Mouse (Mus musculus) forebrain, postnatal 0 days (tissue): ENCODE data around the gene Git1. TPM values are rescaled to one million over a fixed set of nuclear protein-coding genes. Genes with fewer than 3 reads are reported as not detected.
A peak's percentile ranks its signal among the peaks of the same experiment; 100 is the strongest.

Source experiments
- ATAC-seq: fragments of 200-750 bp; cut with Nextera tagmentation; 2 replicates; pipeline ENCODE4 v1.8.0; 2017; ENCODE audit warnings: mild to moderate bottlenecking, moderate library complexity
- DNase-seq: peaks from one replicate; pipeline ENCODE4 v3.0.0-alpha.2; 2015
- H3K27ac ChIP-seq: fragments of 300-500 bp; sonication (generic); 2 replicates; pipeline ENCODE4 v1.5.1; 2014; ENCODE audit warnings: low read depth, mild to moderate bottlenecking, antibody characterized with exemption, low read length, moderate library complexity, mixed read lengths
- H3K27me3 ChIP-seq: fragments of 300-500 bp; sonication (generic); 2 replicates; pipeline ENCODE4 v1.6.1; 2014; ENCODE audit warnings: mild to moderate bottlenecking, low read length, mixed read lengths; ENCODE audit not compliant: insufficient read depth
- H3K36me3 ChIP-seq: fragments of 300-500 bp; sonication (generic); 2 replicates; pipeline ENCODE4 v1.6.1; 2014; ENCODE audit warnings: mild to moderate bottlenecking, moderate library complexity; ENCODE audit not compliant: insufficient read depth
- H3K4me1 ChIP-seq: fragments of 300-500 bp; sonication (generic); 2 replicates; pipeline ENCODE4 v1.6.1; 2014; ENCODE audit warnings: antibody characterized with exemption; ENCODE audit not compliant: insufficient read depth
- H3K4me2 ChIP-seq: fragments of 300-500 bp; sonication (generic); 2 replicates; pipeline ENCODE4 v1.6.1; 2014; ENCODE audit warnings: low read depth, mild to moderate bottlenecking, moderate library complexity
- H3K4me3 ChIP-seq: fragments of 300-500 bp; sonication (generic); 2 replicates; pipeline ENCODE4 v1.5.1; 2014; ENCODE audit warnings: low read depth, low read length, mixed read lengths
- H3K9ac ChIP-seq: fragments of 300-500 bp; sonication (generic); 2 replicates; pipeline ENCODE4 v1.6.1; 2014; ENCODE audit warnings: mild to moderate bottlenecking
- H3K9me3 ChIP-seq: fragments of 300-500 bp; sonication (generic); 2 replicates; pipeline ENCODE4 v1.6.1; 2016; ENCODE audit warnings: low read length
- CTCF ChIP-seq: sonication (generic); IDR thresholded peaks from 2 replicates; pipeline ENCODE4 v1.5.1; 2016; ENCODE audit warnings: antibody characterized with exemption, control low read depth, low read depth
- WGBS: fragments of 180-500 bp; shearing (Covaris S2); extraction: QIAGEN DNeasy Blood & Tissue Kit; methylation state at CpG from one replicate; pipeline ENCODE4 v1.1.7; 2014; 5-methylcytosine and 5-hydroxymethylcytosine counted together
- polyA plus RNA-seq: library from polyadenylated mRNA; unstranded; fragments of >200 nt; fragmentation: Nextera tagmentation; extraction: Ambion mirVana; gene quantifications from 2 replicates; pipeline ENCODE4 v1.2.1, GENCODE M21; 2015
- total RNA-seq: library from RNA; depleted of rRNA; stranded (reverse); fragments of >200 nt; gene quantifications from 2 replicates; pipeline ENCODE4 v1.2.3, GENCODE M21; 2014

The Git1 gene
- total and polyA plus RNA-seq, 2 experiments from 2014 or later: 22.1 to 126 TPM

DNA sequence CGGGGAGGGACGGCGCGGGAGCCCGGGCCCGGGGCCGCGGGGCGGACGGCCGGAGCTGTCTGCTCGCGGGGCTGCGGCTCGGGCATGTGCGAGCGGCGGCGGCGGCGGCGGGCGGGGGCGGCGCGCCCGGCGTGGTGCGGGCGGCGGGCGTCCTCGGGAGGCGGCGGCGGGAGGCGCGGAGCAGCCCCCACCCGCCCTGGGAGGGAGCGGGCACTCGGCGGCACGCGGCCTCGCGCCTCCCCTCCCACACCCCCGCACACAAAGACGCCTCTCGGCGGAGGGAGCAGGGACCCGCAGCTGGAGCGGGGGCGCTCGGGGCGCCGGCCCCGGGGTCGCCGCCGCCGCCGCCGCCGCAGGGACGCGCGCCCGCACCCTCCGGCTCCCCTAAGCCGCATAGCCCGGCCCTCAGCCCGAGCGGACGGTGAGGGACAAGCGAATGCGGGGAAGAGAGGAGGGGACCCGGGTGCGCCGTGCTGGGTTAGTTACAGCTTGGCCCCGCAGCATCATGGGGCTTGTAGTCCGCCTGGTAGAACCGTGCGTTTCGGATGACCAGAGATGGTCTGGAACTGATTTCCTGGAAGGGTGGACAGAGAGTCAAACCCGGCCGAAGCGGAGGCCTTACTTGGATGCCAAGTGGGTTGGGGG is 3.6 kb upstream of the Git1 start, which contains the start of gene Ankrd13b:
TSS of gene Ankrd13b (minus strand) at position 88 of the 645 bp plus-strand sequence.
- no peaks in the 10 kb centered on the region for H3K27me3 ChIP-seq
- peak within 1 kb of the TSS; percentile 96 for H3K27ac ChIP-seq
- peaks cover 46% of the 10 kb centered on the region for H3K4me1 ChIP-seq
- no peaks in the 10 kb centered on the region for H3K36me3 ChIP-seq
- H3K9me3 ChIP-seq: no peaks in the 10 kb centered on the region
- peak within 1 kb of the TSS; percentile 98 for H3K9ac ChIP-seq
- no peak for TF ChIP-seq CTCF
- peak within 1 kb of the TSS; percentile 95 for H3K4me2 ChIP-seq
- peak within 1 kb of the TSS; percentile 97 for H3K4me3 ChIP-seq
- DNase-seq (peak; percentile 79), ATAC-seq (peak; percentile 50)
- WGBS: under 1% methylated on average over 52 of the region's 87 CpGs

DNA sequence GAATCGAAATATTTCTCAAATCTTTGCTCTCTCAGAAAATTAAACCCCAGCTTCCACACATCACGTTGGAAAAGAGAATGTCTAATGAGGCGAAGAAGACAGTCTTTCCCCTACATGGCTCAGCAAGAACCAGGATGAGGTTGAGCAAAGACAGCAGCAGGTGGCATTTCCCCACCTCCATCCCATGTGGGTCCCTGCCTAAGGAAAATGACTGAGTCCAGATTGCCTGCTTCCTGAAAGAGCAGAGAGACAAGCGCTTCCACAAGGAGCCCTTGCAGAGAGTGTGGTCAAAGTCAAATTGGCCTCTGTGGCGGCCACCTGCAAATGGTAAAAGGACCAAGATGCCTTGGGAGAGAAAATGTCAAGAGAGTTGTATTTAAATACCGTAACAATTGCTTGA is 2.9 kb upstream of the Git1 start:
- Histone ChIP-seq H3K9ac (peak overlapping the region; percentile 98), H3K27me3 (no peaks in the 10 kb centered on the region), H3K27ac (peak overlapping the region; percentile 96), H3K9me3 (no peaks in the 10 kb centered on the region), H3K4me2 (peak overlapping the region; percentile 95), H3K36me3 (no peaks in the 10 kb centered on the region), H3K4me3 (peak overlapping the region; percentile 97), H3K4me1 (peaks cover 47% of the 10 kb centered on the region)
- no peak for TF ChIP-seq CTCF
- WGBS: 55% methylated on average over 6 of the region's 6 CpGs
- DNase-seq (peak; percentile 40), ATAC-seq (no peak)

DNA sequence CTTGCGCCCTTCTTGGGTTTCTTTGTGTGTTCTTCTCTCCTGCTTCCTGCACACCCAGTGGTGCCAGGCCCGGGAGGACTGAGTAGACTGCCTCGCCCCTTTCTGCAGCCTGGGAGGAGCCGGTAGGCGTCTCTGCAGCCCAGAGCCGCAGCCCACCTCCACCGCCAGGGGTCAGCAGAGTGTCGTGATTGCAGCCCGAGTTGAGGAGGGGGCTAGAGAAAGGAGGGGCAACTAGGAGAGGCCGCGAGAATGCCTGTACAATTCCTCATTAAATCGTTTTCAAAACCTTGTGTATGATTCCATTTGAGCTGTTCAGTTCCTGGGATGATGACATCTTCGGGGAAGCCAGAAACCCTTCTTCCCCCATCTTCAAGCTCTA is 2.2 kb upstream of the Git1 start:
- peak; percentile 99 for TF ChIP-seq CTCF
- ATAC-seq: peak; percentile 81
- 2% methylated on average over 13 of the region's 13 CpGs for WGBS
- Histone ChIP-seq H3K27me3 (no peaks in the 10 kb centered on the region), H3K27ac (peak overlapping the region; percentile 96), H3K4me3 (peak overlapping the region; percentile 97), H3K9ac (peak overlapping the region; percentile 98), H3K9me3 (no peaks in the 10 kb centered on the region), H3K4me2 (peak overlapping the region; percentile 95), H3K36me3 (no peaks in the 10 kb centered on the region), H3K4me1 (peaks cover 40% of the 10 kb centered on the region)
- DNase-seq: peak; percentile 98

DNA sequence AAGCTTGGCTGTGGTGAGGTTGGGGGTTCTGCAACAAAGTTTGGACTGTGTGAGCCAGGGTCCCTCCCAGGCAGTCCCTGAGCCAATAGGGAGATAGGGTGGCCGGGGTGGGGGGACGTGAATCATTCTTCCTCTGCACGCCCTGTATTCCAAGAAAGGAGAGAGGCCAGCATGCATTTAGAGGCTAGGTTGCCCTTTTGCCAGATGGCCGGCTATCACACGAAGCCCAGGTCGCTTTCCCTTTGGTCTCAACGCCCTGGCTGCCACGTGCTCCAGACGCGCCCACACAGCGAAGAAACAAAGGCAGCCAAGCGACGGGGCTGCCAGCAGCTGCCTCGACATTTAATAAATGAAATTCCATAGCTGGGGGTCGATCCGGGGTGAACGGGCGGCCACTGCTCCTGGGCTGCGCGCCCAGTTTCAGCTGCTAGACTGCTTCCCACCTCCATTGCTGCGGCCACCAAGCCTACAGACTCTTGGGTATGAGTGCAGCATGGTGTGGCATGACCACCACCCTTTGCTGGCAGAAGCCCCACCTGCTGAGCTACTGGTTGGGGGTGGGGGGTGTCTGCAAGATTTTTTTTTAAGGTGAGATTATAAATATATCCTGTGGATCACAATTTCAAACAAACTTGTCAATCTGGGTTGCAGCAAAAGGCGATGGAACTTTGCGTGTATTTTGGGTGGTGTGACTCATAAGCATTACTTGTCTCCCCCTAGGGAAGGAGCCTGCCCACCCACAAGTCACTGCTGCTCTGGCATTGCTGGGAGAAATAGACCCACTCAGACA is 1.7 kb upstream of the Git1 start:
- H3K9ac ChIP-seq: peak overlapping the region; percentile 64
- peak overlapping the region; percentile 96 for H3K27ac ChIP-seq
- DNase-seq: peak; percentile 46
- WGBS: under 1% methylated on average over 23 of the region's 23 CpGs
- no peaks in the 10 kb centered on the region for H3K36me3 ChIP-seq
- H3K4me3 ChIP-seq: peak overlapping the region; percentile 97
- peak; percentile 59 for ATAC-seq
- peak overlapping the region; percentile 95 for H3K4me2 ChIP-seq
- 0 out of 2 replicates have a peak, but pooled peaks have one; percentile 5 for TF ChIP-seq CTCF
- H3K9me3 ChIP-seq: no peaks in the 10 kb centered on the region
- no peaks in the 10 kb centered on the region for H3K27me3 ChIP-seq
- peaks cover 34% of the 10 kb centered on the region for H3K4me1 ChIP-seq

DNA sequence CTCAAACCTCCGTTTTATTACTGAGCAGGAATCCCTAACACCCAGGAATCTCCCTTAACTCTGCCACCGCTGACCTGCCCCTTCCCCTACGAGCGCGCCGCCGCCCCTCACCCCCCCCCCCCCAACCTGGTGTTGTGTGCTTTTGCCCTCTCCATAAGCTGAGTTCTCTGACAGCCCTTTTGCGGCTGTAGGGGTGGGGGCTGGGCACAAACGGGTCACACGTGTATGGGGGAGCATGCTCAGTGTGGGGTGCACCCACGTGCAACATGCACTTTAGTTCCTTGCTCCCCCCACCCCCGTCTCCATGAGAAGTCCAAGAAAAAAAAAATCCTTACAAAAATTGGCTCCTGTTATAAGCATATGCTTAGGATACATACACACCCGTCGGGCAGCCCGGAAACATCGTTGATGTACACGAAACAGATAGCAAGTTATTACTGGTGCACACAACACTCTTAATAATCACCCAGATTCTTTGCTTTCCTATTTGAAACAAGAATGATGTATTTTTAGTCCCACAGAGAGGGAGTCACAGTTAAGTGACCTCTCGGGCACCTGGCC is 971 bp upstream of the Git1 start:
- peak overlapping the region; percentile 95 for H3K4me2 ChIP-seq
- TF ChIP-seq CTCF: no peak
- peak overlapping the region; percentile 96 for H3K27ac ChIP-seq
- 5% methylated on average over 18 of the region's 18 CpGs for WGBS
- peak overlapping the region; percentile 97 for H3K4me3 ChIP-seq
- H3K4me1 ChIP-seq: peaks cover 27% of the 10 kb centered on the region
- H3K9ac ChIP-seq: peak overlapping the region; percentile 91
- DNase-seq (peak; percentile 51), ATAC-seq (no peak)
- H3K9me3 ChIP-seq: no peaks in the 10 kb centered on the region
- no peaks in the 10 kb centered on the region for H3K36me3 ChIP-seq
- no peaks in the 10 kb centered on the region for H3K27me3 ChIP-seq

DNA sequence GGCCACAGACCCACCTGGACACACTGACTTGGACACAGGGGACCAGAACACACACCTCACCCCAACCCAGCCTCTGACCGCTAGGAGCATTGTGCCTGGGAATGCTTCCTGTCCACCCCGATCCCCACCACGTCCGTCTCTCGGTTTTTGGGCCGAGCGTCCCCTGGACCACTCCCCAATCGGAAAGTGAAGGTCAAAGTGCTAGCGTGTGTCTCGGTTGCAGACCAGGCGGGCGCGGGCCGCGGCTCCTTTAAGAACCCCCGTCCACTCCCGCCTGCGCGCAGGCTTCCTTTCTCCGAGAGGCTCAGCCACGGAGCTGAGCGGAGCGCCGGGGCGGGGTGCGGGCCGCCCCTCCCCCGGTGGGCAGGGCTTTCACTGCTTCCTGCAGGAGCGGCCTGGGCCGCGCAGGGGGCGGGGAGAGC is 440 bp upstream of the Git1 start:
- H3K27ac ChIP-seq: peak overlapping the region; percentile 96
- H3K36me3 ChIP-seq: no peaks in the 10 kb centered on the region
- under 1% methylated on average over 23 of the region's 32 CpGs for WGBS
- H3K9me3 ChIP-seq: no peaks in the 10 kb centered on the region
- H3K4me2 ChIP-seq: peak overlapping the region; percentile 95
- H3K27me3 ChIP-seq: no peaks in the 10 kb centered on the region
- peak; percentile 67 for ATAC-seq
- peak; percentile 45 for TF ChIP-seq CTCF
- peaks cover 22% of the 10 kb centered on the region for H3K4me1 ChIP-seq
- H3K4me3 ChIP-seq: peak overlapping the region; percentile 97
- DNase-seq: peak; percentile 94
- peak overlapping the region; percentile 91 for H3K9ac ChIP-seq
